Mouse (Mus musculus): Measurements from ENCODE around the gene Nrxn1. TPM values are rescaled to one million over a fixed set of nuclear protein-coding genes. Genes with fewer than 3 reads are reported as not detected.

The Nrxn1 gene
- polyA plus RNA-seq, 1 experiment from 2014 or later: 4.6 TPM

Small RNA genes within 50 kb of the gene (microRNA-seq; reads per million reads assigned to microRNA genes)
- gene Gm24510 (not detected), gene Gm27475 (not detected), gene Gm47307 (not detected)
